Mouse (Mus musculus) hindbrain, embryonic 14.5 days (tissue): ENCODE data around the gene Fkbp4. TPM values are rescaled to one million over a fixed set of nuclear protein-coding genes. Genes with fewer than 3 reads are reported as not detected.
A peak's percentile ranks its signal among the peaks of the same experiment; 100 is the strongest.

Source experiments
- ATAC-seq: fragments of 200-750 bp; cut with Nextera tagmentation; 2 replicates; pipeline ENCODE4 v1.8.0; 2017; ENCODE audit warnings: moderate number of reproducible peaks, mild to moderate bottlenecking, moderate TSS enrichment, moderate library complexity; ENCODE audit not compliant: low FRiP score
- DNase-seq: peaks from one replicate; pipeline ENCODE4 v3.0.0-alpha.2; 2015; ENCODE audit warnings: low spot score
- H3K27ac ChIP-seq: fragments of 300-500 bp; sonication (generic); 2 replicates; pipeline ENCODE4 v1.5.1; 2014; ENCODE audit warnings: mild to moderate bottlenecking, moderate library complexity
- H3K27me3 ChIP-seq: fragments of 300-500 bp; sonication (generic); 2 replicates; pipeline ENCODE4 v1.6.1; 2014; ENCODE audit warnings: mild to moderate bottlenecking, low read length, mixed read lengths; ENCODE audit not compliant: control insufficient read depth, insufficient read depth
- H3K36me3 ChIP-seq: fragments of 300-500 bp; sonication (generic); replicated peaks from 2 replicates; pipeline ENCODE4 v1.6.1; 2014; ENCODE audit not compliant: control insufficient read depth, insufficient read depth
- H3K4me1 ChIP-seq: fragments of 300-500 bp; sonication (generic); replicated peaks from 2 replicates; pipeline ENCODE4 v1.6.1; 2014; ENCODE audit warnings: antibody characterized with exemption, low read length, mixed read lengths; ENCODE audit not compliant: control insufficient read depth, insufficient read depth
- H3K4me2 ChIP-seq: fragments of 300-500 bp; sonication (generic); replicated peaks from 2 replicates; pipeline ENCODE4 v1.6.1; 2014; ENCODE audit warnings: mild to moderate bottlenecking, moderate library complexity
- H3K4me3 ChIP-seq: fragments of 300-500 bp; sonication (generic); replicated peaks from 2 replicates; pipeline ENCODE4 v1.5.1; 2014; ENCODE audit warnings: mild to moderate bottlenecking, low read length
- H3K9ac ChIP-seq: fragments of 300-500 bp; sonication (generic); 2 replicates; pipeline ENCODE4 v1.6.1; 2014
- H3K9me3 ChIP-seq: fragments of 300-500 bp; sonication (generic); 2 replicates; pipeline ENCODE4 v1.6.1; 2016; ENCODE audit warnings: low read length; ENCODE audit not compliant: control insufficient read depth
- WGBS: fragments of 180-500 bp; shearing (Covaris S2); extraction: QIAGEN DNeasy Blood & Tissue Kit; methylation state at CpG from one replicate; pipeline ENCODE4 v1.1.7; 2014; 5-methylcytosine and 5-hydroxymethylcytosine counted together
- polyA plus RNA-seq: library from polyadenylated mRNA; unstranded; fragments of >200 nt; fragmentation: Nextera tagmentation; extraction: Ambion mirVana; gene quantifications from 2 replicates; pipeline ENCODE4 v1.2.1, GENCODE M21; 2014

Fkbp4 gene
- polyA plus RNA-seq, 1 experiment from 2014 or later = 293 TPM

DNA sequence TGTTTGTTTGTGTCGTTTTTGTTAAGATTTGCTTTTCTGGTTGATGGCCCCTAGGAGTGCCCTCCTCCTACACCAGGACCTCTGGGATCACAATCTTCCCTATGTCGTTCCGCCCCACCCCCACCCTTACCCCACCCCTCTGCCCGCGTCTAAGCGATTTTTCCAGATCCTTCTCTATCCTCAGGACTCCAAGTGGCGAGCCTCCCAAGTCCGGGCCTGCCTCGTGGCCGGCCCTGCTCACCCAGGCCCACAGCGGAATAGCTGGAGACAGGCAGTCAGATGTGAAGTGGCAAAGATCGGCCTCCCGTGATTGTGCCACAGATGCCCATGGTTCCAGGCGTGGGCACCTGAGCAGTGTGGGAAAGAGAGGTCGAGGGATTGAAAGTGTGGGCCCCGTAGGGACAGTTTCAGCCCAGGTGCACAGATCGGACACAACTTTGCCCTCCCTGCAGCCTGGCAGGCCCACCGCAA, 429 bp upstream of the Fkbp4 start:
- ATAC-seq (peak; percentile 60; the same call in 1 of the 2 replicates), DNase-seq (peak; percentile 30)
- Histone ChIP-seq H3K27ac (peak overlapping the region; percentile 96), H3K4me2 (peak overlapping the region; percentile 70), H3K27me3 (no peaks in the 10 kb centered on the region), H3K9ac (peak overlapping the region; percentile 44), H3K36me3 (peaks cover 25% of the 10 kb centered on the region), H3K9me3 (no peaks in the 10 kb centered on the region), H3K4me3 (peak overlapping the region; percentile 97), H3K4me1 (peaks cover 8% of the 10 kb centered on the region)
- 32% methylated on average over 18 of the region's 18 CpGs for WGBS

DNA sequence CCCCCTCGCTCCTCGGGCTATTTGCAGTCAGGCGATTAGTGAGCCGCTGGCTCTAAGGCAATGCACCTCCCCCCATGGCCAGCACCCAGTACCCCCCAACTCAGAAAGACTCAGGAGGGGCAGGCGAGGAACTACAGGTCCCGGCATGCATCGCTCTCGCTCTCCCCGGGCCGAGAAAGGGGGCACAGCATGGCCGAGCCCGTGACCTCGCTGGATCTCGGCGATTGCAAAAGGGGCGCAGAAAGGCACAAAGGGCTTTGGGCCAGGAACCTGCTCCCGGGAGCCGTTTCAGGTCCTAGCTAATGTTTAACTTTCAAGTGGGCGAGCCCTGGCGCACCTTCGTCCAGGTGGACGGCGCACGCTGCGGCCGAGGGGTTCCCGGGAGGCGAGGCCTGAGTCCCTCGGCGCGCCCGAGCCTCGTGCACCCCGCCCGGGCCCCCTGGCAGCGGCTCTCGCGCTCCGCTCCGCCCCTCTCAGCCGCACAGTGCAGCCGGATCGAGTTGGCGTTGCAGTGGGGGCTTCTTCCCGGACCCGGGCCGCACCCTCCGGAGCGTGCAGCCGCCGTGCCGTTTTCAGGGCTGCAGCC, 653 bp downstream of the Fkbp4 start:
- H3K27me3 ChIP-seq = no peaks in the 10 kb centered on the region
- H3K36me3 ChIP-seq = peaks cover 36% of the 10 kb centered on the region
- H3K4me3 ChIP-seq = peak overlapping the region; percentile 97
- ATAC-seq (peak; percentile 73), DNase-seq (peak; percentile 65)
- H3K9me3 ChIP-seq = no peaks in the 10 kb centered on the region
- H3K9ac ChIP-seq = peak overlapping the region; percentile 98
- H3K4me2 ChIP-seq = peak overlapping the region; percentile 70
- peaks cover 8% of the 10 kb centered on the region for H3K4me1 ChIP-seq
- H3K27ac ChIP-seq = peak overlapping the region; percentile 96
- WGBS = 0% methylated on average over 43 of the region's 52 CpGs

- Histone ChIP-seq H3K27ac (peak overlapping the region; percentile 96), H3K4me1 (peaks cover 8% of the 10 kb centered on the region), H3K9ac (peak overlapping the region; percentile 98), H3K4me3 (peak overlapping the region; percentile 97), H3K9me3 (no peaks in the 10 kb centered on the region), H3K4me2 (peak overlapping the region; percentile 70), H3K36me3 (peaks cover 41% of the 10 kb centered on the region), H3K27me3 (no peaks in the 10 kb centered on the region)
- DNase-seq (peak; percentile 27), ATAC-seq (no peak)
- WGBS = 6% methylated on average over 10 of the region's 10 CpGs
Measured at GRCm38 (mm10) chr6:128437288-128437687, 1.2 kb downstream of the Fkbp4 start.

DNA sequence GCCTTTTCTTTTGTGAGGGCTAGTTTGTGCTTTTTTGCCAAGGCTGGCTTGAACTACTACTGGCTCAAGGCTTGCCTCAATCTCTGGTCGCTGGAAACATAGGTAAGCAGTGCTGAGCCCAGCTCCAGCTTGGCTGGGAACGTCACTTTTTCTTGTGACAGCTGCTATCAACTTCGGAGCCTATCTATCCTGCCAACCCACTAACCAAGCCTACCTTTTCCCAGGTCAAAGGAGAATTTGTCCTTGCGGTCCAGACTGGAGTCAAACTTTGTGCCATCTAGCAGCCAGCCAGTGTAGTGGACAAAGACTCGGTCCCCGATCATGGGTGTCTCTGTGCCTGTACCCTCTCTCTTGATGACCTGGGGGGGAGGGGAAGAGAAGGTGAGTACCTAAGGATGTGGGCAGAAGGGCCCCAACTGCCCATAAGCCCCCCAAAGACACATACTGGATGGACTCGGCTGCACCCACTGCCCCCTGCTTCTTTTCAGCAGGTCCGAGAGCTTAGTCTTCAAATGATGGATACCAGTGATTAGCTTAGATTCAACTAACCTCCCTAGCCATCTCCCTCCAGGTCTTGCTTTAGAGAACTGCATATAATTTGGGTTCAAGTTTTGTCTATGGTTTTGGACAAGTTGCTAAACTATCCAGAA, 2.0 kb downstream of the Fkbp4 start:
- DNase-seq = no peak
- no peak overlapping the region for H3K27ac ChIP-seq
- WGBS = 86% methylated on average over 8 of the region's 8 CpGs
- ATAC-seq = no peak
- H3K4me2 ChIP-seq = peak overlapping the region; percentile 70
- H3K9ac ChIP-seq = peak overlapping the region; percentile 98
- peak overlapping the region; percentile 97 for H3K4me3 ChIP-seq
- no peaks in the 10 kb centered on the region for H3K27me3 ChIP-seq
- peaks cover 49% of the 10 kb centered on the region for H3K36me3 ChIP-seq
- H3K4me1 ChIP-seq = peaks cover 8% of the 10 kb centered on the region
- H3K9me3 ChIP-seq = no peaks in the 10 kb centered on the region

DNA sequence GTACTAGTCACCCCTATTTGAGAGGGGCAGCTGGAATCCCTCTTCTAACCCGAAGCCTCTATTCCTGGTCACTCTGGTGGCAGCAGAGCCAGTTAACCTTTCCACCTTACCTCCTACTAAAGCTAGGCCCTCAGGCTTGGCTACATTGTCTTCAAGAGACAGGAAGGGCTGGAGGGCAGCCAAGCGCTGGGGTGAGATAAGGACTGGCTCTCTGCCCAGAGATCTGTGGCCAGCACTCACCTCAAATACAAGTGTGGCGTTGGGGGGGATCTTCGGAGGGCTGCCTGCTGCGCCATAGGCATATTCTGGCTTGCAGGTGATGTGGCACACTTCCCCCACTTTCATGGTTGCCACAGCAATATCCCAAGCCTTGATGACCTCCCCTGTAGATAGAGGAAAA, 3.0 kb downstream of the Fkbp4 start:
- no peaks in the 10 kb centered on the region for H3K27me3 ChIP-seq
- peaks cover 8% of the 10 kb centered on the region for H3K4me1 ChIP-seq
- H3K36me3 ChIP-seq = peaks cover 59% of the 10 kb centered on the region
- no peak for DNase-seq
- H3K27ac ChIP-seq = no peak overlapping the region
- 83% methylated on average over 5 of the region's 5 CpGs for WGBS
- no peak overlapping the region for H3K9ac ChIP-seq
- H3K4me2 ChIP-seq = no peak overlapping the region
- H3K4me3 ChIP-seq = no peak overlapping the region
- no peak for ATAC-seq
- no peaks in the 10 kb centered on the region for H3K9me3 ChIP-seq

- Histone ChIP-seq H3K36me3 (peaks cover 78% of the 10 kb centered on the region), H3K9ac (no peak overlapping the region), H3K4me1 (peaks cover 8% of the 10 kb centered on the region), H3K9me3 (no peaks in the 10 kb centered on the region), H3K4me2 (no peak overlapping the region), H3K4me3 (no peak overlapping the region), H3K27me3 (no peaks in the 10 kb centered on the region), H3K27ac (no peak overlapping the region)
- WGBS = 97% methylated on average over 13 of the region's 13 CpGs
- no peak for DNase-seq
- no peak for ATAC-seq
Measured at GRCm38 (mm10) chr6:128433566-128433965, 4.9 kb downstream of the Fkbp4 start.

DNA sequence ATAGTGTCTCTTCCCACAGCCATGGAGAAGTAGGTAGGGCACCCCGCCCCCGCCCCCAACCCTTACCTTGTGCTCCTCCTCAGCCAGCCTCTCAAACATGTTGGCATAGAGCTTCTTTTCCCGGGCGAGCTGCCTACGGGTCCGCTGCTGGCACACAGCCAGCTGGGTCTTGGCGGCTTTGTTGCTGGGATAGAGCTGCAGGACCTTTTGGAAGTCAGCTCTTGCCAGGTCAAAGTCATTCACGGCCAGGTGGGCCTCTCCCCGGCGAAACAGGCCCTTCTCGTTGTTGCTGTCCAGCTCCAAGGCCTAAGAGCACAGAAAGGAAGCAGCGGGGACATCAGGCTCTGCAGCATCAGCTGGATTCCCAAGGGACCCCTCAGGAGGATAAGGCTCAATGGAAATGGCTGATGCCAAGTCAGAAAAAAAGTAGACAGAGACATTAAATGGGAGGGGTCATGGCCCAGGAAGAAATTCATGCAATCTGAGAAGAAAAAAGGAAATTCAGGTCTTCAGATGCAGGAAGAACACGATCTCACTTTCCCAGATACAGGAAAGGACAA, 6.0 kb downstream of the Fkbp4 start:
- Histone ChIP-seq H3K9me3 (no peaks in the 10 kb centered on the region), H3K4me3 (no peak overlapping the region), H3K4me1 (peaks cover 8% of the 10 kb centered on the region), H3K27me3 (no peaks in the 10 kb centered on the region), H3K36me3 (peaks cover 88% of the 10 kb centered on the region), H3K9ac (no peak overlapping the region), H3K27ac (no peak overlapping the region; the same call in 1 of the 2 replicates), H3K4me2 (no peak overlapping the region)
- ATAC-seq (no peak), DNase-seq (no peak)
- WGBS = 73% methylated on average over 13 of the region's 13 CpGs

DNA sequence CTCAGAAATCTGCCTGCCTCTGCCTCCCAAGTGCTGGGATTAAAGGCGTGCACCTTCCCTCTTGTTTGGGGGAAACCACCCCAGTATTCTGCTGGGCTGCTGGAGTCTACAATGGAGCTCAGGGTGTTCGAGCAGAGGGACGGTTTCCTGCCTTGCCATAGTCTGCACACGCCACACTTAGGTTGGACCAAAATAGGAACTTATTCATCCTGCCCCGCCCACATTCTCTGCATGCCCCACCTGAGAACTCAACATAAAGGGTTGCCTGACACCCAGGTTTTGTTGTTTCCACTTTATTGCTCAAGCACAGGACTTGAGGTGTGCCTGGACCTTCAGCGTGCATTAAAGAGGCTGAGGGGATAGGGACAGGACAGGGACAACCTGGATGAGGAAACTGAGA, 8.7 kb downstream of the Fkbp4 start:
- H3K9me3 ChIP-seq = no peaks in the 10 kb centered on the region
- no peaks in the 10 kb centered on the region for H3K27me3 ChIP-seq
- WGBS = 93% methylated on average over 6 of the region's 6 CpGs
- H3K4me2 ChIP-seq = no peak overlapping the region
- H3K4me3 ChIP-seq = no peak overlapping the region
- peaks cover 73% of the 10 kb centered on the region for H3K36me3 ChIP-seq
- H3K9ac ChIP-seq = no peak overlapping the region
- DNase-seq (no peak), ATAC-seq (no peak)
- 0 out of 2 replicates have a peak, but pooled peaks cover 3% of the 10 kb centered on the region for H3K4me1 ChIP-seq
- H3K27ac ChIP-seq = no peak overlapping the region

- no peak overlapping the region for H3K4me3 ChIP-seq
- 0 out of 2 replicates have a peak, but pooled peaks cover 3% of the 10 kb centered on the region for H3K4me1 ChIP-seq
- no peak overlapping the region for H3K9ac ChIP-seq
- no peak overlapping the region for H3K4me2 ChIP-seq
- H3K27me3 ChIP-seq = no peaks in the 10 kb centered on the region
- 93% methylated on average over 2 of the region's 2 CpGs for WGBS
- DNase-seq (no peak), ATAC-seq (no peak)
- no peaks in the 10 kb centered on the region for H3K9me3 ChIP-seq
- H3K27ac ChIP-seq = no peak overlapping the region
- H3K36me3 ChIP-seq = peaks cover 67% of the 10 kb centered on the region
Measured at GRCm38 (mm10) chr6:128429300-128429699, 9.2 kb downstream of the Fkbp4 start.
